Mouse (Mus musculus): ENCODE measurements at regions not wholly inside any gene's neighbourhood (a gene's known extent, or its start where the extent isn't known, plus 50 kb on each side); places are given as distances from the start of the nearest gene placed in this dataset.

DNA sequence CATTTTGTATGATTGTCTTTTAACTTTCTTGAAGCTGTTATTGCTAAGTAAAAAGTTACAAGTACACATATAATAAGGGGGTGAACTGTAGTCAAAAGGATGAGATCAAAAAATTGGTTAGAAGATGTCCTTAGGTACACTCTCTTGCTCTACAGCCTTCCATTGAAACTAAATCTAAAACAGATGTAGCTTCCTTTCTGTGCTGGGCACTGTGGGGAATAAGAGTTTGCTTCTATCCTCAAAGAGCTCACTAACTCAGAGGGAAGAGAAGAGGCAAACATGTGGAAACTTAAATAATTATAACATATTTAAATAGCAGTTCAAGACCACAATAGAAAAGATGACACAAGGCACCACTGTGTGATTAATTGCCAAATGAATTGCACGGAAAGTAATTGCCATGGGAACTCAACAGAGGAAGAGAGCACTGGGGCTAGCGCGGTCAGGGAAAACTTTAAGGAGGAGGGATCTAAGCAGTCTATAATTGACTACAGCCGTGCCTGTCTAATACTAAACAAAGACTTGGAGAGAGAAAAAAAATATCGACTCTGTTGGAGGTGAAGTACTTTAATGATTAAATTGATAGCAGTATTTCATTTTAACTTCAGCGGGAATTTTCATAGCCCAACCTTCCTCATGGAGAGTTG is 57.9 kb upstream of the Ammecr1 start:
- DNase-seq (ENCODE audit: low spot score in 2 of 2), result no peak

DNA sequence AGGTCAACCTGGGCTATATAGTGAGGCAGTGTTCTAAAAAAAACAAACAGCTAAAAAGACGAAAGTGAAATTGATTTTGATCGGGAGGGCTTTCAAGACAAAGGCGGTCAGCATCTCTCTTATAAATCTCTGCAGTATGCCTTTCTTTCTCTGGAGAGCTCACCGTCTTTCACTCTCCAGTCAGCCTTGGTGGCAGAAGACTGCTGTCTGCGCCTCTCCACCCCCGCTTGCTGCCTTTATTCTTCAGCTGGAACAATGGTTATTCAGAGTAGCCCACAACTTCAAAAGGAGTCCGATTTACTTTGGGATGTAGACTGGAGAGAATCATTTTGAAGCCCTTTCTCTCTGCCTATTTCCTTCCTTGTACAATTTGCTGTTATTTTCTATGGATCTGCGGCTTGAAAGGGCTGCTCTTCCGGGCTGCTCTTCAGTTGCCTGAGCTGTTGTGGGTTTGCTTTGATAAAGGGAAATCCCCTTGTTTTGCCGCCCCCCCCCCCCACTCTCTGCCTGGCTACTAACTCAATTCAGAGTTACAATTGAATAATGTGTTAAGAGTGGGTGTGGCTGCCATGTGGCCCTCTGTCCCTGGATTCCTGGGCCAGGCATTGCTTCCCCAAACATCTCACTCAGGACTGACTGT is 64.0 kb upstream of the Ammecr1 start:
- no peak for DNase-seq (ENCODE audit: low spot score in 2 of 2)

GRCm38 (mm10) chrX:143039878-143040277 is 59.5 kb upstream of the Rtl9 start:
- no peak for DNase-seq (ENCODE audit: low spot score in 2 of 2)

- peak in 1 of 2 experiments; percentile 30 for DNase-seq (ENCODE audit: low spot score in 2 of 2)
Observed at GRCm38 (mm10) chrX:143044296-143044695, 55.1 kb upstream of the Rtl9 start.

- no peak for DNase-seq (ENCODE audit: low spot score in 2 of 2)
Observed at GRCm38 (mm10) chrX:143046293-143046692, 53.1 kb upstream of the Rtl9 start.

Data from spleen, postnatal 10 days (tissue).